9 mouse cellular contexts compared by ENCODE assay signal in the genomic region with DNA sequence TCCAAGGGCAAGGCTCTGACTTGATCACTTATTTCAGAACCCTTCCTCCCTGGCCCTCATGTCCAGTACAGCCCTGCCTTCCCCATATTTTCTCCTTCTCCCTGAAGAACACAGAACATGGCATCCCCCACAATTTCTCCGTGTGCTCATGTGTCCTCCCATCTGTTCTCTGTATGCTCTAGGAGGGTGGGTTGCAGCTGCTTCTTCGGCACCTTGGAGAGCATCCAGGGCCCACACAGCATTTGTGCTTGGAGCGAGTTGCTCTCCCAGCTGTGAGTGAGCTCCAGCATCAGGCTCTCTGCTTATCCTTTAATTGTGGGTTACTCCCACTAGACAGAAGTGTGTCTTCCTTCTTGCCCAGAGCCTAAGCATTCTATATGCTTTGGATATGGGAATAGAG.
DNase-seq lines count a peak whose midpoint lies in the region; ATAC-seq lines count a peak whose summit lies in the region.
"Had no signal": no experiment of that assay in that cellular context is flagged by ENCODE, and none has a peak within 500 bp of the region (broad histone marks: within the 10 kb centered on the region; RNA-seq: fewer than 3 reads in every experiment).

No protein-coding gene starts in this region.

- H3K27ac ChIP-seq in embryonic facial prominence, embryonic 14.5 days (replicated peaks; ENCODE audit: low read depth, low read length) = no peak overlapping the region

- peak; percentile 59 for ATAC-seq in embryonic facial prominence, embryonic 14.5 days (ENCODE audit: low read depth)

- DNase-seq in gastrocnemius, postnatal 4 days (ENCODE audit: low spot score in 2 of 2) = peak; percentile 35 to 67
- DNase-seq in gastrocnemius, adult 8-10 months (ENCODE audit: low spot score in 2 of 2) = no peak
- peak; percentile 51 for DNase-seq in 3T3-L1 (ENCODE audit: low read depth, low spot score)
- DNase-seq in embryonic facial prominence, embryonic 14.5 days (ENCODE audit: low spot score) = peak; percentile 86
- DNase-seq in left cerebral cortex, postnatal 14 days (ENCODE audit: low spot score in 2 of 2) = peak; percentile 75 to 89
- DNase-seq in ovary, postnatal 36 days (ENCODE audit: low spot score) = no peak
- no peak for DNase-seq in adrenal gland, postnatal 10 days
- no peak for DNase-seq in ovary, postnatal 14 days (ENCODE audit: low spot score)
- DNase-seq: kidney, adult 8-10 months had no signal

- 9% methylated on average over 3 of the region's 3 CpGs for WGBS in embryonic facial prominence, embryonic 14.5 days

- H3K4me1 ChIP-seq in embryonic facial prominence, embryonic 14.5 days (ENCODE audit: control insufficient read depth, insufficient read depth, low read length) = 0 out of 2 replicates have a peak, but pooled peaks cover 10% of the 10 kb centered on the region

- no peaks in the 10 kb centered on the region for H3K36me3 ChIP-seq in embryonic facial prominence, embryonic 14.5 days (ENCODE audit: control insufficient read depth, insufficient read depth, low read length)

- H3K9me3 ChIP-seq in embryonic facial prominence, embryonic 14.5 days (ENCODE audit: control insufficient read depth, low read length) = no peaks in the 10 kb centered on the region

- H3K27me3 ChIP-seq in embryonic facial prominence, embryonic 14.5 days (replicated peaks; ENCODE audit: control insufficient read depth, insufficient read depth, low read length) = no peaks in the 10 kb centered on the region

- no peak overlapping the region for H3K4me3 ChIP-seq in embryonic facial prominence, embryonic 14.5 days (ENCODE audit: low read depth, low read length)

- intact Hi-C loops in left cerebral cortex, postnatal 14 days (cut with DNase I) = loop anchor here (10.0 kb wide), 1 partner anchor 432 kb away; no protein-coding TSS in a partner anchor

- no peak overlapping the region for H3K4me2 ChIP-seq in embryonic facial prominence, embryonic 14.5 days (ENCODE audit: low read depth, low read length)

- no peak overlapping the region for H3K9ac ChIP-seq in embryonic facial prominence, embryonic 14.5 days (ENCODE audit: low read depth, low read length)

Comparison
In these comparisons a context has a peak if more than half of its experiments do, and no peak if none do; other contexts are left out.
1. DNase-seq: peak in gastrocnemius, postnatal 4 days (2 of 2), 3T3-L1 (single experiment), embryonic facial prominence, embryonic 14.5 days (single experiment) and left cerebral cortex, postnatal 14 days (2 of 2); none in gastrocnemius, adult 8-10 months (0 of 2), ovary, postnatal 36 days (single experiment), adrenal gland, postnatal 10 days (single experiment) and ovary, postnatal 14 days (single experiment).